Mouse (Mus musculus): ENCODE results near the gene Slc25a36. TPM values are rescaled to one million over a fixed set of nuclear protein-coding genes. Genes with fewer than 3 reads are reported as not detected.

Slc25a36 gene
- polyA plus RNA-seq, 1 experiment from 2014 or later = 74.8 TPM

GRCm38 (mm10) chr9:97065216-97065615 is 45.7 kb downstream of the Slc25a36 start:
- ATAC-seq (ENCODE audit: low read depth) = no peak
- H3K9ac ChIP-seq = no peak overlapping the region
- no peak overlapping the region for H3K4me3 ChIP-seq
- 15% methylated on average over 5 of the region's 5 CpGs for WGBS
- no peaks in the 10 kb centered on the region for H3K36me3 ChIP-seq
- H3K27ac ChIP-seq (replicated peaks) = no peak overlapping the region
- peaks cover 32% of the 10 kb centered on the region for H3K4me1 ChIP-seq (replicated peaks)
- H3K27me3 ChIP-seq = no peaks in the 10 kb centered on the region
- no peak overlapping the region for H3K4me2 ChIP-seq
- no peaks in the 10 kb centered on the region for H3K9me3 ChIP-seq

- Histone ChIP-seq H3K9ac (no peak overlapping the region), H3K27me3 (no peaks in the 10 kb centered on the region), H3K4me3 (no peak overlapping the region), H3K36me3 (no peaks in the 10 kb centered on the region), H3K27ac (replicated peaks) (no peak overlapping the region), H3K4me1 (replicated peaks) (peaks cover 32% of the 10 kb centered on the region), H3K9me3 (no peaks in the 10 kb centered on the region), H3K4me2 (no peak overlapping the region)
- 81% methylated on average over 1 of the region's 1 CpGs for WGBS
- no peak for ATAC-seq (ENCODE audit: low read depth)
Observed at GRCm38 (mm10) chr9:97064161-97064560, 46.8 kb downstream of the Slc25a36 start.

GRCm38 (mm10) chr9:97061696-97062095 is 49.3 kb downstream of the Slc25a36 start:
- no peak overlapping the region for H3K4me3 ChIP-seq
- ATAC-seq (ENCODE audit: low read depth) = no peak
- H3K9ac ChIP-seq = no peak overlapping the region
- no peak overlapping the region for H3K4me2 ChIP-seq
- 93% methylated on average over 9 of the region's 9 CpGs for WGBS
- no peaks in the 10 kb centered on the region for H3K9me3 ChIP-seq
- no peak overlapping the region for H3K27ac ChIP-seq (replicated peaks)
- no peaks in the 10 kb centered on the region for H3K27me3 ChIP-seq
- H3K4me1 ChIP-seq (replicated peaks) = peaks cover 28% of the 10 kb centered on the region
- H3K36me3 ChIP-seq = no peaks in the 10 kb centered on the region

GRCm38 (mm10) chr9:97056541-97057338 is 54.2 kb downstream of the Slc25a36 start:
- Histone ChIP-seq H3K27me3 (no peaks in the 10 kb centered on the region), H3K9me3 (no peaks in the 10 kb centered on the region), H3K4me3 (no peak overlapping the region), H3K27ac (replicated peaks) (no peak overlapping the region), H3K4me1 (replicated peaks) (peaks cover 25% of the 10 kb centered on the region), H3K4me2 (no peak overlapping the region), H3K9ac (no peak overlapping the region), H3K36me3 (no peaks in the 10 kb centered on the region)
- ATAC-seq (ENCODE audit: low read depth) = no peak
- 67% methylated on average over 18 of the region's 18 CpGs for WGBS

- ATAC-seq (ENCODE audit: low read depth) = no peak
- no peak overlapping the region for H3K9ac ChIP-seq
- H3K9me3 ChIP-seq = no peaks in the 10 kb centered on the region
- no peak overlapping the region for H3K27ac ChIP-seq (replicated peaks)
- no peaks in the 10 kb centered on the region for H3K27me3 ChIP-seq
- peaks cover 27% of the 10 kb centered on the region for H3K4me1 ChIP-seq (replicated peaks)
- no peak overlapping the region for H3K4me3 ChIP-seq
- WGBS = 48% methylated on average over 14 of the region's 14 CpGs
- no peak overlapping the region for H3K4me2 ChIP-seq
- H3K36me3 ChIP-seq = no peaks in the 10 kb centered on the region
Observed at GRCm38 (mm10) chr9:97055906-97056305, 55.1 kb downstream of the Slc25a36 start.

- ATAC-seq (ENCODE audit: low read depth) = peak; percentile 66
Observed at GRCm38 (mm10) chr9:97051176-97051575, 59.8 kb downstream of the Slc25a36 start.

GRCm38 (mm10) chr9:97046240-97046639 is 64.7 kb downstream of the Slc25a36 start:
- no peak for ATAC-seq (ENCODE audit: low read depth)
- Histone ChIP-seq H3K4me1 (replicated peaks) (peaks cover 8% of the 10 kb centered on the region), H3K9ac (no peak overlapping the region), H3K4me2 (no peak overlapping the region), H3K36me3 (no peaks in the 10 kb centered on the region), H3K9me3 (no peaks in the 10 kb centered on the region), H3K27me3 (no peaks in the 10 kb centered on the region), H3K27ac (replicated peaks) (no peak overlapping the region), H3K4me3 (no peak overlapping the region)
- 86% methylated on average over 4 of the region's 4 CpGs for WGBS

More at GRCm38 (mm10) chr9:97051176-97051575, 59.8 kb downstream of the Slc25a36 start:
- H3K36me3 ChIP-seq = no peaks in the 10 kb centered on the region
- WGBS = 16% methylated on average over 8 of the region's 8 CpGs
- peak overlapping the region; percentile 69 for H3K27ac ChIP-seq (replicated peaks)
- H3K9me3 ChIP-seq = no peaks in the 10 kb centered on the region
- H3K4me3 ChIP-seq = no peak overlapping the region
- peaks cover 18% of the 10 kb centered on the region for H3K4me1 ChIP-seq (replicated peaks)
- H3K9ac ChIP-seq = peak overlapping the region; percentile 17; the same call in 1 of the 2 replicates
- no peaks in the 10 kb centered on the region for H3K27me3 ChIP-seq
- no peak overlapping the region for H3K4me2 ChIP-seq

GRCm38 (mm10) chr9:97041633-97042032 is 69.3 kb downstream of the Slc25a36 start:
- Histone ChIP-seq H3K36me3 (no peaks in the 10 kb centered on the region), H3K4me2 (no peak overlapping the region), H3K4me3 (no peak overlapping the region), H3K9ac (no peak overlapping the region), H3K4me1 (replicated peaks) (no peaks in the 10 kb centered on the region), H3K9me3 (no peaks in the 10 kb centered on the region), H3K27ac (replicated peaks) (no peak overlapping the region), H3K27me3 (no peaks in the 10 kb centered on the region)
- 61% methylated on average over 8 of the region's 8 CpGs for WGBS
- ATAC-seq (ENCODE audit: low read depth) = no peak

- Histone ChIP-seq H3K9me3 (no peaks in the 10 kb centered on the region), H3K27ac (replicated peaks) (no peak overlapping the region), H3K27me3 (no peaks in the 10 kb centered on the region), H3K4me2 (no peak overlapping the region), H3K4me1 (replicated peaks) (no peaks in the 10 kb centered on the region), H3K36me3 (no peaks in the 10 kb centered on the region), H3K4me3 (no peak overlapping the region), H3K9ac (no peak overlapping the region)
- 91% methylated on average over 3 of the region's 3 CpGs for WGBS
- no peak for ATAC-seq (ENCODE audit: low read depth)
Observed at GRCm38 (mm10) chr9:97038010-97038409, 72.9 kb downstream of the Slc25a36 start.

- no peak overlapping the region for H3K9ac ChIP-seq
- 77% methylated on average over 7 of the region's 7 CpGs for WGBS
- no peaks in the 10 kb centered on the region for H3K9me3 ChIP-seq
- no peak for ATAC-seq (ENCODE audit: low read depth)
- no peak overlapping the region for H3K4me2 ChIP-seq
- no peaks in the 10 kb centered on the region for H3K27me3 ChIP-seq
- no peaks in the 10 kb centered on the region for H3K36me3 ChIP-seq
- H3K27ac ChIP-seq (replicated peaks) = no peak overlapping the region
- H3K4me1 ChIP-seq (replicated peaks) = no peaks in the 10 kb centered on the region
- H3K4me3 ChIP-seq = no peak overlapping the region
Observed at GRCm38 (mm10) chr9:97036656-97037055, 74.3 kb downstream of the Slc25a36 start.

GRCm38 (mm10) chr9:97027361-97027760 is 83.6 kb downstream of the Slc25a36 start:
- Histone ChIP-seq H3K27ac (replicated peaks) (no peak overlapping the region), H3K4me2 (no peak overlapping the region), H3K9me3 (no peaks in the 10 kb centered on the region), H3K36me3 (no peaks in the 10 kb centered on the region), H3K27me3 (no peaks in the 10 kb centered on the region), H3K4me1 (replicated peaks) (no peaks in the 10 kb centered on the region), H3K9ac (no peak overlapping the region), H3K4me3 (no peak overlapping the region)
- no peak for ATAC-seq (ENCODE audit: low read depth)
- WGBS = 80% methylated on average over 12 of the region's 12 CpGs

- Histone ChIP-seq H3K36me3 (no peaks in the 10 kb centered on the region), H3K27me3 (no peaks in the 10 kb centered on the region), H3K9ac (no peak overlapping the region), H3K4me3 (no peak overlapping the region), H3K9me3 (no peaks in the 10 kb centered on the region), H3K4me1 (replicated peaks) (no peaks in the 10 kb centered on the region), H3K4me2 (no peak overlapping the region), H3K27ac (replicated peaks) (no peak overlapping the region)
- WGBS = 87% methylated on average over 4 of the region's 4 CpGs
- no peak for ATAC-seq (ENCODE audit: low read depth)
Observed at GRCm38 (mm10) chr9:97026006-97026405, 85.0 kb downstream of the Slc25a36 start.
